Mouse (Mus musculus): Measurements from ENCODE around the gene Oosp3.

Oosp3 gene

DNA sequence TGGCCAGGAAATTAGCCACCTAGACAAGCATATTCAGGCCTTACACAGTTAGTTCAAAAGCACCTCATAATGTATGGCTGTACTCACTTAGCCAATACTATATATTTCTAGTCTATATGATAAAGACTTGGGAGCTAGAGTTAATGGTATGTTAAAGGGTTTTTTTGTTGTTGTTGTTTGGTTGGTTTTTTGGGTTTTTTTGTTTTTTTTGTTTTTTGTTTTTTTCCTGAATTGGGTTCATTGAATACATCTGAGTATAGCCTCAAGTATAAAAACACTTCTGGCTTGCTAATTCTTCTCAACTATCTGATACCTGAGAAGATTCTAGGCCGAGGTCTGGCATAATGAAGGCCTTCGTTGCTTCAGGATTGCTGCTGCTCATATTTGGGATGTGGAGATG is at the start of gene Oosp3:
Gene Oosp3 (plus strand): TSS at position 301 of the 400 bp plus-strand sequence.
- no peak for DNase-seq (ENCODE audit: low spot score)

DNA sequence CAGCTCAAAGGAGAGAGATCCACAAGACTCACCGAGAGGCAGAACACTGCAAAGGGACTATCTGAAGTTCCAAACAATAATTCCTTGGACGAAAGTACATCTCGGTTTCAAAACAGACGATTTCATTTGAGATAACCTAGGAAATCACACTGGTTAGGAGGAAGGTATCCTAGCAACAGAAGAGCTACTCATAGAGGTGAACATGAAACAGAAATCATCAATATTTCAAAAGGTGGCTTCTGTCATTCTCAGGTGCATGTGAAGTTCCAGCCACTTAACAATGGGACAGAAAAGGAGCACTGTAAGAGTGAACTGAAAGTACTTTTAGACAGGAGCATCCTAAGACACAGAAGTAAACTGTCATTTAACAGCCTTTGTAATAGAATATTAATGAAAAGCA is 47.3 kb upstream of the Oosp3 start:
- no peak for DNase-seq (ENCODE audit: low spot score)

DNA sequence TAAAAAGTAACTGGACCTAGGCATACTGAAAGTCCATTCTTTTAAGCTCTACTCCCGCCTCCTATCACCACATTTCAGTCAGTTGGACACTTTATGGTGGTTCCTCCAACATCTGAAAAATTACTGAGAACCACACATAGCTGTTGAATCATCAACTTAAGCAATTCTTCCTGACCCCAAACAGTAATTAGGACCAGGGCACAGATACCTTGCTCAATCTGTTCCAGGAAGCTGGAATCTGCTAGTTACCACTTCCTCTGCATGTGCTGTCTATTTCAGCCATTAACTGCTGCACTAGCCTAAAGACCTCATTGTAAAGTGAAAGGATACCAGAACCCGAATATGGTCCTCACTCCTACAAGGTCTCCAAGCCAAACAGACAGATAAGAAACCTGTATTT is 37.7 kb upstream of the Oosp3 start:
- no peak for DNase-seq (ENCODE audit: low spot score)

DNA sequence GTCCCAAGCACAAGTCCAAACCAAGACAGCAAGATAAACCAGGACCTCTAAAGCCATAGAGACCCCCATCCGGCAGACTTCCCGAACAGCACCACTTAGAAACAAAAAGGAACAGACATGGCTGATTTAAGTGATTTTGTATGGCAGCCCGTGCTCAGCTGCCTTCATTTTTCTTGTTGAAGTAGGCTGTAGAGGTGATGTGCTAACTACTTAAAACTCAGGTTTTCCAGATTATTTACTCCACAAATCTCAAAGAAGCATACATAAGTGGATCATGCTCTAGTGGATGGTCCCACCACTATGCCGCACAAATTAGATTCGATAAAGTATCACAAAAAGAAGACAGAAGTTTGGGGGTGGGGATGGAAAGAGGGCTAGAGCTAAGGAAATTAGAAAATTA is 36.4 kb upstream of the Oosp3 start, which contains the start of gene Oosp2:
Gene Oosp2 (minus strand): TSS at position 101 of the 400 bp plus-strand sequence.
- DNase-seq (ENCODE audit: low spot score): no peak

DNA sequence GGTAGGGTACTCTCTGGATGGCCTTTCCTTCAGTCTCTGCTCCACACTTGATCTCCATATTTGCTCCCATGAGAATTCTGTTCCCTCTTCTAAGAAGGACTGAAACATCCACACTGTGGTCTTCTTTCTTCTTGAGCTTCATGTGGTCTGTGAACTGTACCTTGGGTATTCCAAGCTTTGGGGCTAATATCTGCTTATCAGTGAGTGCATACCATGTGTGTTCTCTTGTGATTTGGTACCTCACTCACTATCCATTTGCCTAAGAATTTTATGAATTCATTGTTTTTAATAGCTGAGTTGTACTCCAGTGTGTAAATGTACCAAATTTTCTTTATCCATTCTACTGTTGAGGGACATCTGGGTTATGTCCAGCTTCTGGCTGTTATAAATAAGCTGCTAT is 35.3 kb upstream of the Oosp3 start:
- DNase-seq (ENCODE audit: low spot score): no peak

DNA sequence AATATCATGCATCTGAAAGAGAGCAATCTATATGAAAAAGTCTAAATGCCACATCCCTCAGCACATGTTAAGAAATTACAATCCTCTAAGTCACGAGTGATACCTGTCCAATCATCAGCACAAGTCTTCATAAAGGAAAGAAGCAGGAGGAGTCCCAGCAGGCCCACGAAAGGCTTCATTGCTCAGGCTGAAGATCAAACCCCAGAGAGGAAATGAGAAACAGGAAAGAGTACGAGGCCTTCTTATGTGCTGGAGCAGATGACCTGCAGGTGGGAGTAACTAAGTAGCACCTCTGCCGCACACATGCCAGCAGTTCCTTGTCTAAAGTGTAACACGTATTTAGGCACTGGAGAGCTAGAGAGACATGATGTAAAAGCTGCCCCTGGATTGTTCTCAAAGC is 6.0 kb upstream of the Oosp3 start, which contains the start of gene Oosp1:
Gene Oosp1 (minus strand): TSS at position 312 of the 400 bp plus-strand sequence.
- DNase-seq (ENCODE audit: low spot score): no peak

DNA sequence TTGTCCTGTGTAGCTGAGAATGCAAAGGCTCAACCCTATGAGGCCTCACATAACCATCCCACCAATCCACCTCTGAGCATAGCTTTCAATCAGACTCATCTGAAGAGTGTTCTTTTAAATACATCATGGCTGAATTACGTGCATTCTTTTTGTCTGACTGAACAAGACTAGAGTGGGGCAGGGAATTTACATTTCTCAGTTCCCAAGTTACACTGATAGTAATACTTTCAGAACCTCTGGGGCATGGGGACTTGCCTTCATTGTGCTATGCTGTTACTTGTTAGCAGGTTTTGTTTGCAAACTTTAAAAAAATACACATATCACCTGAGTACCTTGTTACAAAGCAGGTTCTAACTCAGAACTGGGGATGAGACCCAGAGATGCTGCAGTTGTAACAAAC is 5.4 kb upstream of the Oosp3 start:
- no peak for DNase-seq (ENCODE audit: low spot score)

DNA sequence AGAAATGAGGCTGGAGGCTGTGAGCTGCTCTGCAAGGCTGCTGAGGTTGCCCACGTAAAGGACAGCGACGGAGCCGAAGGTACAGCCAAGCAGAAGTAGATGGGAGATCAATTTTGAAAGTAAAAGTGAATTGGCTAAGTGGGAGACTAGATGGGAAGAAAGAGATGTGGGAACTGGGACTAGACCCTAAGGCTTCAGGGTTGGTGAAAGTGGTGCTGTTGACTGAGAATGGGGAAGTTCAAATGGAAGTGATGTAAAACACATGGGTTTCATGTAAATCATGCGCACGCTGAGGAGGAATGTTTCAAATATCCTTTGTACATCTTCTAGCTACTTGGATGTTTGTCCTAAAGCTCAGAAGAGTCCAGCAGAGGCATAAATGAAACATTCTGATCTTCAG is 1.5 kb downstream of the Oosp3 start:
- DNase-seq (ENCODE audit: low spot score): no peak

DNA sequence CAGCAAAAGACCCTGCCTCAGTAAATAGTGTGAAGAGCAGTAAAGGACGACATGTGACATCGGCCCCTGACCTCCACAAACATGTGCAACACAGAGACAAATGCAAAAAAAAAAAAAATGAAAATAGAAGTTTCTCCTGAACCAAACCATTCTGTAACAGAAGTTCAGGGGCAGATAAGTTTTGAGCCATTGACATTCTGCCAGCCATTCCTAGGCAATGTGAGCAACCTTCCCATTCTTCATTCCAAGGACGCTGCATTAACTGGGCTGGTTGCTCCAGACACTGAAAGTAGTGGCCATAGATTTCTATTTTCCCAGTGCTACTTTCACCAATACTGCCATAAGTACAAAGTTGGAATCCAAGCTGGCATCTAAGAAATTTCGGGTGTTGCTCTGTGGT is 15.6 kb downstream of the Oosp3 start:
- no peak for DNase-seq (ENCODE audit: low spot score)

DNA sequence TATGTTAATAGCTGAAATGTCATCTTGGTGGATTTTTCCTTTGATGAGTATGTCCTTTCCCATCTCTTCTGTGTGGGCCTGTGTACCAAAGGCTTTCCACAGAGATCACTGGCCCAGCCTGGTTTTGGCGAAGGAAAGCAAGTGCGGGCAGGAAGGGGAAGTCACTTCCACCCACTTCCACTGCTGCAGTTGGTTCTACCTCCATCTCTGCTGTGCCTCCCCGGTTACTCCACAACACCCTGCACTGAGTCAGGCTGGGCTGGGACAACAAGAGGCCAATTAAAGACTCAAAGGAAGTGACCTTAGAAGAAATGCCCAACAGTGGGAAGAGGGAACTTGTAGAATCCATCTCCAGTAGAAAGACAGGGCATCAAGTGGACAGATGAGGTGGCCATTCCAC is 23.2 kb downstream of the Oosp3 start:
- DNase-seq (ENCODE audit: low spot score): no peak

DNA sequence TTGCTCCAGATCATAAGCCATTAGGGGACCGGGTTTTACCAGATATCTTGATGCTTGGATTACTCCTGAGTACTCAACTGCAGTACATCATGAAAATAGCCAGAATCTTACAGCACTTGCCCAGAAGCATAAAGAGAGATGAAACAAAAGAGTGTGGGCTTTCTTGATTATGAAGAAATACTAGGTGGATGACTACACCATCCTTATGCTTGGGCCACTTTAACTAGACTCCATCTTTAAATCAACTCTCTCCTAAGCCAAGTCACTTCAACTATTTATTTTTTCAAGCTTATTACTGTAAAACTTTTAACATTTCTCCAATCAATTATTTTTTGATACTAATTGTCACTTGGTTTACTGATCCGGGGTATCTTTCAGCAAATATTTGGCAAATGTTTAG is 27.0 kb downstream of the Oosp3 start:
- no peak for DNase-seq (ENCODE audit: low spot score)

DNA sequence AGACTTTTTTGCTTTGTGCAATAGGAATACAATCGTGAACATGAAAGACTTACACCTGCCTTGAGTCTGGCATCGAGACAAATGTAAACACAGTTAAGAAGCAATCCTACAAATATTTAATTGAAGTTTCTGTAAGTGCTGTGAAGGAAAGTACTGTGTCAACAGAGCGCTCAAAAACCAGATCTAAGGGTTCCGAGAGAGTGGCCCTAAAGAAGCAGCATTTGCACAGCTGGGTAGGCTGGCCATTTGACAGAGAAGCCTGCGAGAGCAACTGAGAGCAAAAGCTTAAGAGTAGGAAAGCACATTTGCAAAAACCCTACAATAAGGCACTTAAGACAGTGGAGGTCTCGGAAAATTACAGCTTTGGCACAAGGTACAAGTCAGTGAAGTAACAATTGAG is 27.4 kb downstream of the Oosp3 start:
- DNase-seq (ENCODE audit: low spot score): no peak

DNA sequence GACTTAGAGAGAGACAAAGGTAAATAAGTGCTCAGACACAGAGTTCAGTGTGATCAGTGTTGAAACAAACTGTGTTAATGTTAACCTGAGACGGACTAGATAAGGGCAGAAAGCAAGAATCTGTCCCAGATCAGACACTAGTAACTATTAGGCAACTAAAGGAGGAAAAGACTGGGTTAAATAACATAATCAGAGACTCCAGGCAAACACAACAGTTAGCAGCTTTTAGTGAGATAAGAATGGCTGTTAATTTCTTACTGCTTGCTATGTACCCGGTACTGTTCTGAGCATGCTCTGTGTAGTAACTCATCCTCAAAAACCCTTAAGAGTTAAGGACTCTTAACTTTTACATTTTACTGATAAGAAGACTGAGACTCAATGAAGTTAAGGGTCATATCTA is 29.1 kb downstream of the Oosp3 start:
- DNase-seq (ENCODE audit: low spot score): no peak

DNA sequence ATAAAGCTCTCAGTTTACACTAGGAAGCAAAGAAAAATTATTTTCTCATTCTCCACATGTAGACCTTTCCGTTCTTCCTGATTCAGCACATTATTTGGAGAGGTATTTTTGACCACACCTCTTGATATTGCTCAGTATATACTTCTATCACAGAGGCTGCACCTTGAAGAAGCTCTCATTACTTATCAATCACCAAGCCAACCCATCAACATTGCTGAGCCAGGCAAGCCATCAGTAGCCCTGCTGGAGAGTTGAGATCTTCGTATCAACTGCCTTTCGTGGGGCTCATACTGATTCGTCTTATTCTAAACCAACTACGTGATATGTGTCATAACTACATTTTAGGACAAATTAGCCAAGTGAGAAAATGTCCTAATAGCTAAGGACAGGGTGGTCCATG is 30.4 kb downstream of the Oosp3 start:
- DNase-seq (ENCODE audit: low spot score): no peak

DNA sequence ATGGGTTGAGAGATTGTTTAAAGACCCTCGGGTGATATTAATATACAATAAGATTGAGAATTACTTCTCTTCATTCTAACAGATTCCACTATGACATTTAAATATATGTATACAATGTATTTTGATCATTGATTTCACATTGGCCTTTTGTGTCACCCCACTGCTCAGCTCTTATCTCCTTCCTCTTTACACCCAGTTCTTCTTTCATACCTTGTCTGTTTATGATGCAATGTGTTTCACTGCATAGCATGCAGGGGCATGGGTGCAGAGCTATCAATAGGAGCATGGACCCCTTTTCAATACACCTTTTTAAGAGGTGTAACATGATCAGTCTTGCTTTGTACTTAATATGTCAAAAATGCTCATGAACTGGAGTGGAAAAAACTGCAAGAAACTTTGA is 33.4 kb downstream of the Oosp3 start:
- no peak for DNase-seq (ENCODE audit: low spot score)

DNA sequence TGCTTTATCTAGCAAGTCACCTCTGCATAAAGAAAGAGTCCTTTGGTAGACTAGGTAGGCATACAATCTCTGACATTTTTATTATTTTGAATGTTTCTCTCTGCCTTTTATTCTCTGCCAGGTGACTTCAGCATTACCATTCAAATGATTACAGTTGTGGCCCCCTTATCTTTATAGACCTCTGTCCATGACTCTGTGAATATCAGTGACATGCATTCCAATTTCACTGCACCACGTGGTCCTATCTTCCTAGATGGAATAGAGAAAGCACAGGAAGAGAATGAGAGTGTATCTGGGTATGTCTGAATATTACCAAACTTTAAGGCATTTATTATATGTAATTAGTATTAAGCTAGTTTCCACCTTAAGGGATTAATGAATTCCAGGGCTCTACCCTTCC is 39.6 kb downstream of the Oosp3 start:
- DNase-seq (ENCODE audit: low spot score): no peak

DNA sequence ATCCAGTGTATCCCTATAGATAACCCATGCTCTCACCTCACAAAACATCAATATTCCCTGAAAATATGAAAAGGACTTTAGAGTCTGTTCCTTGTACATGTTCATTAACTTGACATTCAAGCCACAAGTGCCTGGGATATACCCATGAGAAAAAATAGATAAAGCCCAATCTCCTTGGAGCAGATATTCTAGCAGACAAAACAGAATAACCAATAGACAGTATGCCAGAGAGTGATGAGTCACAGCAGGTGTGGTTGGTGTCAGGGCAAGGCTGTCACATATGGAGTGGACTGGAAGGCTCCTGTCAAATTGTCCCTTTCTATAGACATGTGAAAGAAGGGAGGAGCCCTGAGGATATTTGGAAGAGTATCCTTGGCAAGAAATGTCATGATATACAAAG is 48.8 kb downstream of the Oosp3 start:
- no peak for DNase-seq (ENCODE audit: low spot score)

DNA sequence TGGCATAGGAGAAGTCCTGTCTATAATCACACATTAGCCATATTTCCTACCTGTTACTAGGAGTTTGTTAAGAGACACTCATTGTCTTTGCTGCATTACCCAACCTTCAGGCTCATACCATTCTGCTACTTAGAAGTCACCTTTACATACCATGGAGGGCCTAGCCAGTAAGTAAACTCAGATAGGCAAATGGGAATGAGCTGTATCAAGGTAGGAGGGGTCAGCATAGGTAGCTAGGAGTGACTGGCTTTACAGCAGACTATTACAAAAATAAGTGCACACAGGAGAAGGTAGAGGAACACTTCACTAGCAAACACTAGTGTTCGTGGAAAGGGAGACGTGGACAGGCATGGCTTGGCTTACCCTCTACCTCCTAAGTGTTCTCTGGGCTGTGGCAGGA is 50.4 kb downstream of the Oosp3 start, which contains the start of gene Gif:
Gene Gif (plus strand): TSS at position 257 of the 400 bp plus-strand sequence.
- DNase-seq (ENCODE audit: low spot score): no peak

All from testis, postnatal 10 days (tissue).